Mouse (Mus musculus) embryonic facial prominence, embryonic 14.5 days (tissue): ENCODE results near the gene Cdk2ap1. TPM values are rescaled to one million over a fixed set of nuclear protein-coding genes. Genes with fewer than 3 reads are reported as not detected.
"Not testable (repeated sequence)": the region's sequence is repeated elsewhere in the genome, so short reads cannot be mapped to it uniquely, and the experiment has no call there.

ENCODE experiments used
- ATAC-seq: fragments of 200-750 bp; cut with Nextera tagmentation; 2 replicates; pipeline ENCODE4 v1.8.0; 2017; ENCODE audit warnings: low read depth, moderate number of reproducible peaks, moderate TSS enrichment
- DNase-seq: peaks from one replicate; pipeline ENCODE4 v3.0.0-alpha.2; 2015; ENCODE audit warnings: low spot score
- H3K27ac ChIP-seq: fragments of 300-500 bp; sonication (generic); replicated peaks from 2 replicates; pipeline ENCODE4 v1.5.1; 2014; ENCODE audit warnings: low read depth, mild to moderate bottlenecking, low read length, moderate library complexity
- H3K27me3 ChIP-seq: fragments of 300-500 bp; sonication (generic); replicated peaks from 2 replicates; pipeline ENCODE4 v1.6.1; 2014; ENCODE audit warnings: low read length; ENCODE audit not compliant: control insufficient read depth, insufficient read depth
- H3K36me3 ChIP-seq: fragments of 300-500 bp; sonication (generic); 2 replicates; pipeline ENCODE4 v1.6.1; 2014; ENCODE audit warnings: low read length, mixed read lengths; ENCODE audit not compliant: control insufficient read depth, insufficient read depth
- H3K4me1 ChIP-seq: fragments of 300-500 bp; sonication (generic); 2 replicates; pipeline ENCODE4 v1.6.1; 2014; ENCODE audit warnings: antibody characterized with exemption, low read length; ENCODE audit not compliant: control insufficient read depth, insufficient read depth
- H3K4me2 ChIP-seq: fragments of 300-500 bp; sonication (generic); 2 replicates; pipeline ENCODE4 v1.6.1; 2014; ENCODE audit warnings: low read depth, mild to moderate bottlenecking, low read length, moderate library complexity, mixed read lengths
- H3K4me3 ChIP-seq: fragments of 300-500 bp; sonication (generic); 2 replicates; pipeline ENCODE4 v1.5.1; 2014; ENCODE audit warnings: low read depth, mild to moderate bottlenecking, low read length
- H3K9ac ChIP-seq: fragments of 300-500 bp; sonication (generic); 2 replicates; pipeline ENCODE4 v1.6.1; 2014; ENCODE audit warnings: low read depth, mild to moderate bottlenecking, low read length, moderate library complexity, mixed read lengths
- H3K9me3 ChIP-seq: fragments of 300-500 bp; sonication (generic); 2 replicates; pipeline ENCODE4 v1.6.1; 2016; ENCODE audit warnings: low read length; ENCODE audit not compliant: control insufficient read depth
- WGBS: fragments of 180-500 bp; shearing (Covaris S2); extraction: QIAGEN DNeasy Blood & Tissue Kit; methylation state at CpG from one replicate; pipeline ENCODE4 v1.1.7; 2014; 5-methylcytosine and 5-hydroxymethylcytosine counted together
- polyA plus RNA-seq: library from polyadenylated mRNA; unstranded; fragments of >200 nt; fragmentation: Nextera tagmentation; extraction: Ambion mirVana; gene quantifications from 2 replicates; pipeline ENCODE4 v1.2.1, GENCODE M21; 2014

Cdk2ap1 gene
- polyA plus RNA-seq, 1 experiment from 2014 or later, result 69.7 TPM

DNA sequence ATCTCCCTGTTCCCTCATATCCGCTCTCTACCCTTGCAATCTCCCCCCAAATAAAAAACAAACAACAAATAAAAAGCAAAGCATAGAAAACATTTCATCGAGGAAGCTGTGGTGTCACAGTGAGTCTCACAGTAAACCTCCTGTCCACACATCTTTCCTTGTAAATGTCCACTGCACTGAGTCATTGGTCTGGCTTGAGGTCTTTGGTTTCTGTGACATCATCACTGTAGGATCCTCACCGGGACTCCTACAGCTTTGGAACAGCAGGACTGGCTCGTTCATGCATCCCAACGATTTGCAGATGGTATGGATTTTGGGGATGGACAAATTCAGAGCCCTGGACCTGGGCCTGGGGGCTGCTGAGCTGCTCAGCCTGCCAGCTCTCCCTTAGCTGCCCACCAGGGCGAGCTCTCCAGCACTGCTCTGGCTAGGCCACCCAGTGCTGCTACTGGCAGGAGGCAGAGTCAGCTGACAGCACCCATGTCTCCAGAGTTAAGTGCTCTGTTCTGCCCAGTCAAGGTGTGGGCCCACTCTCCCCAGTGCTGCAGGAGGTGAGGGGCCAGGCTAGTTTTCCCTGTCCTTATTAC is 21.0 kb downstream of the Cdk2ap1 start:
- not testable (repeated sequence) for H3K9ac ChIP-seq, H3K4me2 ChIP-seq, H3K27me3 ChIP-seq, H3K4me3 ChIP-seq, H3K27ac ChIP-seq, H3K9me3 ChIP-seq, H3K4me1 ChIP-seq, DNase-seq
- WGBS, result 54% methylated on average over 6 of the region's 6 CpGs
- peak; percentile 16; the same call in 1 of the 2 replicates for ATAC-seq
- H3K36me3 ChIP-seq, result peaks cover 28% of the 10 kb centered on the region

DNA sequence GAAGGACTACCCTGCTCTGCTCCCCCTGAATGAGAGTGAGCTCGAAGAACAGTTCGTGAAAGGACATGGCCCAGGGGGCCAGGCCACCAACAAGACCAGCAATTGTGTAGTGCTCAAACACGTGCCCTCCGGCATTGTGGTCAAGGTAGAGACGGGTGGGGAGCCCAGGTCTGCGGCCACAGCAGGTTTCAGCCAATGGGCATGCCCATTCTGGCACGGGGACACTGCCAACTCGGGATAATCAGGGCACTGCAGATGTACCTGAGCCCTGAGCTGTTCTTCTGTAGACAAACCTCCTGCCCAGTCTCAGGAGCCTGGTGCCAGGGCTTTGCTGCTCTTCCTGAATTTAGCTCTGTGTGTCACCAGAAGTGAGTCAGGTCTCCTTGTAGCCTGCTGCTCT is 24.1 kb downstream of the Cdk2ap1 start:
- H3K36me3 ChIP-seq, result peaks cover 4% of the 10 kb centered on the region; the same call in 1 of the 2 replicates
- H3K4me1 ChIP-seq, result no peaks in the 10 kb centered on the region; the same call in 1 of the 2 replicates
- no peaks in the 10 kb centered on the region for H3K9me3 ChIP-seq
- peak overlapping the region; percentile 56; the same call in 1 of the 2 replicates for H3K27ac ChIP-seq
- WGBS, result 91% methylated on average over 8 of the region's 8 CpGs
- H3K27me3 ChIP-seq, result no peaks in the 10 kb centered on the region
- H3K4me3 ChIP-seq, result no peak overlapping the region
- no peak overlapping the region for H3K9ac ChIP-seq
- no peak overlapping the region for H3K4me2 ChIP-seq
- DNase-seq (no peak), ATAC-seq (no peak)

DNA sequence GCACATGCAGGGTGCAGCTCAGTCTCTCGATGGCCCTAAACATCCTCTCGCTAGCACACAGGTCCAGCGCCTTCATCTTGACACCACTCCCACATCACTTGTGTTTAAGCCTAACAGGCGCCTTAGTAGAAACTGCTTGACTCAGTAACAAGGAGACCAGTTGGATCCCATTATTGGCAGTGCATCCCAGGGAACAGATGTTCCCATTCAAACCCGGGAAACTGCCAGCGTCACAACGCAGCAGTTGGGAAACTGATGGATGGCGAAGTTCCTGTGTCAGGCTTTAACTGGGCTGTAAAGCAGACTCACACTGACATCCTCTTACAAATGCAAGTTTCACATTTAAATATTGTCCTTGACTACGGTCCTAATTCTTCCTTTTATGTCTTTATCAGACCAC is 25.0 kb downstream of the Cdk2ap1 start:
- H3K4me2 ChIP-seq, result no peak overlapping the region
- ATAC-seq, result no peak
- no peak overlapping the region for H3K4me3 ChIP-seq
- peak overlapping the region; percentile 15; the same call in 1 of the 2 replicates for H3K27ac ChIP-seq
- no peaks in the 10 kb centered on the region for H3K27me3 ChIP-seq
- DNase-seq, result peak; percentile 62
- no peaks in the 10 kb centered on the region for H3K9me3 ChIP-seq
- 48% methylated on average over 9 of the region's 9 CpGs for WGBS
- no peaks in the 10 kb centered on the region; the same call in 1 of the 2 replicates for H3K4me1 ChIP-seq
- peaks cover 4% of the 10 kb centered on the region; the same call in 1 of the 2 replicates for H3K36me3 ChIP-seq
- H3K9ac ChIP-seq, result no peak overlapping the region

DNA sequence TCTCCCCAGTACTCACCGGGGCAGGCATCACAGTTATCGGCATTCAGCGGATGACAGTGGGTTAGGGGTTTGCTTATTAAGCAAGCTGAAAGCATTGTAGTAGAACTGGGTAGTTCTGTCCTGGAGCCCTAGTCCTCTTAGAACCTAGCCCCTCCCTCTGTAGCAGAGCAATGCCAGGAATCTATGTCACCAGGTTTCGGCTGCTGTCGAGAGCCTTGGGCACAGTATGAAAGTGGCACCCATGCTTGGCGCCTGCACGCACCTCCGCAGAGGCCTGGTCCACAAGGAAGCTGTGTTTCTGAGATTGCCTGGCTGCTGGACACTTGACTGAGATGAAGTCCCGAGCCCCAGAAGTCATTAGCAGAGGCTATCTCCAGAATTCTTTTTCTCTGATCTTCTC is 25.8 kb downstream of the Cdk2ap1 start:
- ATAC-seq, result no peak
- H3K27ac ChIP-seq, result no peak overlapping the region
- H3K9me3 ChIP-seq, result no peaks in the 10 kb centered on the region
- H3K4me3 ChIP-seq, result no peak overlapping the region
- H3K4me2 ChIP-seq, result no peak overlapping the region
- 90% methylated on average over 9 of the region's 9 CpGs for WGBS
- no peaks in the 10 kb centered on the region; the same call in 1 of the 2 replicates for H3K4me1 ChIP-seq
- no peaks in the 10 kb centered on the region for H3K27me3 ChIP-seq
- peaks cover 4% of the 10 kb centered on the region; the same call in 1 of the 2 replicates for H3K36me3 ChIP-seq
- DNase-seq, result no peak
- H3K9ac ChIP-seq, result no peak overlapping the region

DNA sequence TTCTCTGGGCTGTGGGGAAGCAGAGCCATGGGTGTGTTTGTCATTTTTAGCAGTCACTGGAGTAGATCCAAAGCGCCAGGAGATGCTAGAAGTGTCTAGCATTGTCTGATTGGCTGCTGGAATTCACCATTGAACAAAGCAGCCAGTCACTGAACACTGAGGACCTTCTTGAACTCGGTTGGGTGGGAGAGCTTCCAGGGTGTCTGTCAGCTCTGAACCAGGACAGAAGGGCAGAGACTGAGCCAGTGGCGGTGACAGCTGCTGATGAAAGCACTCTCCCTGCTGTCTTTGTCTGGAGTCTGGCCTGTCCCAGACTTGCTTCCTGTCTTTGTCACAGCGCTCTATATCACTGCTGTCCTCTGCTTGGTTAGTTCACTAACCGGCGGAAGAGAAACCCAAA is 28.5 kb downstream of the Cdk2ap1 start:
- DNase-seq (peak; percentile 80), ATAC-seq (peak; percentile 84)
- H3K9me3 ChIP-seq, result no peaks in the 10 kb centered on the region
- no peak overlapping the region for H3K9ac ChIP-seq
- H3K4me2 ChIP-seq, result no peak overlapping the region
- H3K27me3 ChIP-seq, result no peaks in the 10 kb centered on the region
- H3K4me3 ChIP-seq, result no peak overlapping the region
- no peaks in the 10 kb centered on the region; the same call in 1 of the 2 replicates for H3K4me1 ChIP-seq
- no peaks in the 10 kb centered on the region for H3K36me3 ChIP-seq
- 47% methylated on average over 6 of the region's 6 CpGs for WGBS
- H3K27ac ChIP-seq, result peak overlapping the region; percentile 59

DNA sequence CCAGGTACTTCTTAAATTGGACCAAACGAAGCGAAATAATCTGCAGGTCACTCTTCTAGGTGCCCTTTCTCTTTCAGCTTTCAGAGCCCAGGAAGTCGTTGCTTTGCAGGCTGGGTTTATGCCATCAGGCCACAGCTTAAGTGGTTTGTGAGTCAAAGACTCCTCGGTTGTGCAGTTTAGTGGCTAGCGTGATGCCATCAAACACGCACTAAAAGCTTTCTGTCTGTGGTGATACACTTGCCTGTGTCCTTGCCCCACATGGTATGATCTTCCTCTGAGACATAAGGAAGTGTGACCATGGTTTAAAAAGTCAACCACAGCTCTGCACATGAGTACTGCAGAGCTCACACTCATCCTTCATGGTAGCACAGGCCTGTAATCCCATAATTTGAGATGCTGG is 32.8 kb downstream of the Cdk2ap1 start:
- 86% methylated on average over 6 of the region's 6 CpGs for WGBS

DNA sequence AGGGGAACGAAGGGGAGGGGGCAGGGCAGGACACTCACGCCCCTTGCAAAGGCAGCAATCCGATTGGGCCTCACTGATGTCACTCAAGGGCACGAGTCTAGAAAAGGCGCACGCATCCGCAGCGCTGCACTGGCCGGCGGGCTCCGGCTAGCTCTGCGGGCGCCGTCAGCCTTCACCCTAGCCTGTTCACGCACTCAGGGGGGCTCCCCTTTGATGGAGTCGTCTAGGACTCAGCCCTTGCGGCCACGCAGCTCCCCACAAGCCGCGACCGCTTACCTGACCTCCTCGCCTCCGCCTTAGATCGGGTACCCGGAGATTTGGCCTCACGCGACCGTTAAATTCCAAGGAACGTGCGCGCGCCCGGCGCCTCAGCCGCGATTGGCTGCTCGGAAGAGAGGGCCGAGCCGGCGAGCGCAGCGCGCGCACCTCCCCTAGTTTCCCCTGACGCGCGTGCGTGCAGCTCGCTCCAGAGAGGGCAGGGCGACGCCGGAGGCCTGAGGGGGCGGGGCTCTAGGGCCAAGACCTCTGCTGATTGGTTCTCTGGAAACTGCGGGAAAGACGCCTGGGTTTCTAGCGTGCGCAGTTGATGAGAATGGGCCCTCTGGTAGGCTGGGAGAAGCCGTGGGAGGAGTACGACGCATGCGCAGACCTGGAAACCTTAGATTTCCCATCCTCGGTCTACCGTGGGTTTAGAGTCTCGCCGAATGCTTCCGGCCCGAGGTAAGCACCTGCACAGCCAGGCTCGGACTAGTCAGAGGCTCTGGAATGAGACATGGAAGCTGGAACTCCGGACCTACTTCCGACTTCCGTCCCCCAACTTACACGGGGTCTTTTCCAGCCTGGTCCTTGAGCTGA is 35.1 kb downstream of the Cdk2ap1 start, which contains the start of the genes Mphosph9 and 2810006K23Rik:
Gene Mphosph9, minus strand, starts transcription at position 463 of the 855 bp plus-strand sequence.
Gene 2810006K23Rik, plus strand, starts transcription at position 580 of the 855 bp plus-strand sequence.
- peaks cover 10% of the 10 kb centered on the region for H3K4me1 ChIP-seq
- peak within 1 kb of the TSS; percentile 94 for H3K27ac ChIP-seq
- peak within 1 kb of the TSS; percentile 73 for H3K9ac ChIP-seq
- DNase-seq (peak; percentile 100), ATAC-seq (peak; percentile 97)
- WGBS, result under 1% methylated on average over 55 of the region's 72 CpGs
- peak within 1 kb of the TSS; percentile 64 for H3K4me3 ChIP-seq
- H3K4me2 ChIP-seq, result peak within 1 kb of the TSS; percentile 86
- no peaks in the 10 kb centered on the region for H3K9me3 ChIP-seq
- no peaks in the 10 kb centered on the region for H3K27me3 ChIP-seq
- H3K36me3 ChIP-seq, result peaks cover 11% of the 10 kb centered on the region; the same call in 1 of the 2 replicates

More for the DNA sequence above, 32.8 kb downstream of the Cdk2ap1 start:
- Histone ChIP-seq H3K27ac (no peak overlapping the region), H3K4me1 (peaks cover 10% of the 10 kb centered on the region), H3K4me3 (no peak overlapping the region), H3K9ac (no peak overlapping the region), H3K36me3 (peaks cover 1% of the 10 kb centered on the region; the same call in 1 of the 2 replicates), H3K4me2 (no peak overlapping the region), H3K27me3 (no peaks in the 10 kb centered on the region), H3K9me3 (no peaks in the 10 kb centered on the region)
- no peak for ATAC-seq
- no peak for DNase-seq

DNA sequence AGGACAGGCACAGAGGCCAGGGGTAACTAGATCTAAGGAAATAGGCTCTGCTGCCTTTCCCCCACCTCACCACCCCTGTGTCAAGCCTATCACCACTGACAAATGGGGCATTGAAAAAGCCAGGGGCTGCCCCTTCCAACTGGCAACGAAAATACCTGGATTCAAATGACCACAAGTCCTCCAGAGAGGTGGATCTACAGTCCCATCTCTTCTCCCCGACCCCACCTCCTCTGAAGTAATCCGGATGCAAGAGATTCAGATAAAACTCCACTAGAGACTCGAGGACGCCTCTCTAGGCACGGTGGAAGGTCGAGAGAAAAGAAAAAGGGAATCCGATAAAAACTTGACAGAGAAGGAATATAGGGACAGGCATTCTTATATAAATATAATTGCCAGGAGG is 36.1 kb downstream of the Cdk2ap1 start:
- 3% methylated on average over 8 of the region's 8 CpGs for WGBS
- H3K4me3 ChIP-seq, result peak overlapping the region; percentile 64
- peaks cover 10% of the 10 kb centered on the region for H3K4me1 ChIP-seq
- H3K9ac ChIP-seq, result peak overlapping the region; percentile 73
- DNase-seq, result no peak
- no peaks in the 10 kb centered on the region for H3K27me3 ChIP-seq
- H3K9me3 ChIP-seq, result no peaks in the 10 kb centered on the region
- no peak for ATAC-seq
- H3K27ac ChIP-seq, result peak overlapping the region; percentile 94
- H3K36me3 ChIP-seq, result peaks cover 12% of the 10 kb centered on the region; the same call in 1 of the 2 replicates
- peak overlapping the region; percentile 61 for H3K4me2 ChIP-seq
